Mouse (Mus musculus) embryonic facial prominence, embryonic 15.5 days (tissue): ENCODE results near the gene Sass6. TPM values are rescaled to one million over a fixed set of nuclear protein-coding genes. Genes with fewer than 3 reads are reported as not detected.

Experiments used
- ATAC-seq: fragments of 200-750 bp; cut with Nextera tagmentation; 2 replicates; pipeline ENCODE4 v1.8.0; 2017; ENCODE audit warnings: low read depth, moderate TSS enrichment; ENCODE audit not compliant: insufficient number of reproducible peaks, low FRiP score, low TSS enrichment
- H3K27ac ChIP-seq: fragments of 300-500 bp; sonication (generic); replicated peaks from 2 replicates; pipeline ENCODE4 v1.5.1; 2015; ENCODE audit warnings: mild to moderate bottlenecking, inconsistent platforms
- H3K27me3 ChIP-seq: fragments of 300-500 bp; sonication (generic); 2 replicates; pipeline ENCODE4 v1.6.1; 2015; ENCODE audit warnings: inconsistent platforms
- H3K36me3 ChIP-seq: fragments of 300-500 bp; sonication (generic); 2 replicates; pipeline ENCODE4 v1.6.1; 2015; ENCODE audit warnings: mild to moderate bottlenecking, inconsistent platforms
- H3K4me1 ChIP-seq: fragments of 300-500 bp; sonication (generic); 2 replicates; pipeline ENCODE4 v1.6.1; 2015; ENCODE audit warnings: inconsistent platforms
- H3K4me2 ChIP-seq: fragments of 300-500 bp; sonication (generic); replicated peaks from 2 replicates; pipeline ENCODE4 v1.6.1; 2015; ENCODE audit warnings: mild to moderate bottlenecking, inconsistent platforms
- H3K4me3 ChIP-seq: fragments of 300-500 bp; sonication (generic); replicated peaks from 2 replicates; pipeline ENCODE4 v1.5.1; 2015; ENCODE audit warnings: mild to moderate bottlenecking, inconsistent platforms
- H3K9ac ChIP-seq: fragments of 300-500 bp; sonication (generic); 2 replicates; pipeline ENCODE4 v1.6.1; 2015; ENCODE audit warnings: inconsistent platforms
- H3K9me3 ChIP-seq: fragments of 300-500 bp; sonication (generic); replicated peaks from 2 replicates; pipeline ENCODE4 v1.6.1; 2016; ENCODE audit warnings: inconsistent platforms
- WGBS: fragments of 180-500 bp; shearing (Covaris S2); methylation state at CpG from one replicate; pipeline ENCODE4 v1.1.7; 2015; 5-methylcytosine and 5-hydroxymethylcytosine counted together
- polyA plus RNA-seq: library from polyadenylated mRNA; unstranded; fragments of >200 nt; fragmentation: Nextera tagmentation; extraction: Ambion mirVana; gene quantifications from 2 replicates; pipeline ENCODE4 v1.2.1, GENCODE M21; 2015

Sass6 gene
- polyA plus RNA-seq, 1 experiment from 2014 or later: 20.1 TPM

- Histone ChIP-seq H3K9me3 (no peaks in the 10 kb centered on the region), H3K4me3 (no peak overlapping the region), H3K36me3 (no peaks in the 10 kb centered on the region), H3K27me3 (no peaks in the 10 kb centered on the region), H3K4me1 (0 out of 2 replicates have a peak, but pooled peaks cover 5% of the 10 kb centered on the region), H3K27ac (no peak overlapping the region), H3K9ac (no peak overlapping the region), H3K4me2 (no peak overlapping the region)
- no peak for ATAC-seq
- WGBS: 88% methylated on average over 2 of the region's 2 CpGs
These were observed 4.9 kb downstream of the Sass6 start for GRCm38 (mm10) chr3:116599705-116600104.

GRCm38 (mm10) chr3:116601005-116601404, 6.2 kb downstream of the Sass6 start:
- H3K4me3 ChIP-seq: no peak overlapping the region
- H3K4me1 ChIP-seq: 0 out of 2 replicates have a peak, but pooled peaks cover under 1% of the 10 kb centered on the region
- no peak for ATAC-seq
- WGBS: 85% methylated on average over 5 of the region's 5 CpGs
- no peak overlapping the region for H3K4me2 ChIP-seq
- no peaks in the 10 kb centered on the region for H3K9me3 ChIP-seq
- H3K27me3 ChIP-seq: no peaks in the 10 kb centered on the region
- H3K36me3 ChIP-seq: no peaks in the 10 kb centered on the region
- H3K9ac ChIP-seq: no peak overlapping the region
- H3K27ac ChIP-seq: no peak overlapping the region

- no peak overlapping the region for H3K4me2 ChIP-seq
- 88% methylated on average over 5 of the region's 5 CpGs for WGBS
- ATAC-seq: no peak
- H3K27ac ChIP-seq: no peak overlapping the region
- no peak overlapping the region for H3K9ac ChIP-seq
- H3K36me3 ChIP-seq: no peaks in the 10 kb centered on the region
- no peaks in the 10 kb centered on the region for H3K9me3 ChIP-seq
- H3K4me3 ChIP-seq: no peak overlapping the region
- H3K4me1 ChIP-seq: no peaks in the 10 kb centered on the region
- no peaks in the 10 kb centered on the region for H3K27me3 ChIP-seq
These were observed 7.0 kb downstream of the Sass6 start for GRCm38 (mm10) chr3:116601781-116602180.

GRCm38 (mm10) chr3:116604570-116604969, 9.8 kb downstream of the Sass6 start:
- H3K27ac ChIP-seq: no peak overlapping the region
- H3K4me3 ChIP-seq: no peak overlapping the region
- no peaks in the 10 kb centered on the region for H3K27me3 ChIP-seq
- no peak overlapping the region for H3K9ac ChIP-seq
- no peak for ATAC-seq
- H3K36me3 ChIP-seq: peaks cover 12% of the 10 kb centered on the region; the same call in 1 of the 2 replicates
- H3K4me1 ChIP-seq: no peaks in the 10 kb centered on the region
- WGBS: 49% methylated on average over 9 of the region's 9 CpGs
- H3K9me3 ChIP-seq: no peaks in the 10 kb centered on the region
- no peak overlapping the region for H3K4me2 ChIP-seq

GRCm38 (mm10) chr3:116614295-116614892, 19.6 kb downstream of the Sass6 start, which contains the start of gene Trmt13:
TSS of gene Trmt13 (minus strand) at chr3:116614587.
- Histone ChIP-seq H3K4me3 (no peak within 1 kb of the TSS), H3K9ac (no peak within 1 kb of the TSS), H3K36me3 (peaks cover 50% of the 10 kb centered on the region), H3K27ac (no peak within 1 kb of the TSS; the same call in 1 of the 2 replicates), H3K4me1 (no peaks in the 10 kb centered on the region), H3K4me2 (no peak within 1 kb of the TSS), H3K9me3 (no peaks in the 10 kb centered on the region), H3K27me3 (no peaks in the 10 kb centered on the region)
- 76% methylated on average over 10 of the region's 10 CpGs for WGBS
- peak; percentile 63; the same call in 1 of the 2 replicates for ATAC-seq

- Histone ChIP-seq H3K9me3 (no peaks in the 10 kb centered on the region), H3K27ac (no peak overlapping the region), H3K4me3 (no peak overlapping the region), H3K4me2 (no peak overlapping the region), H3K27me3 (no peaks in the 10 kb centered on the region), H3K9ac (no peak overlapping the region), H3K4me1 (no peaks in the 10 kb centered on the region), H3K36me3 (peaks cover 44% of the 10 kb centered on the region)
- ATAC-seq: no peak
- 88% methylated on average over 8 of the region's 8 CpGs for WGBS
These were observed 20.7 kb downstream of the Sass6 start for GRCm38 (mm10) chr3:116615318-116616068.

- 88% methylated on average over 6 of the region's 6 CpGs for WGBS
- ATAC-seq: no peak
These were observed 24.1 kb downstream of the Sass6 start for GRCm38 (mm10) chr3:116618855-116619254.

GRCm38 (mm10) chr3:116620636-116621370, 26.0 kb downstream of the Sass6 start:
- ATAC-seq: no peak
- no peak overlapping the region for H3K4me2 ChIP-seq
- no peak overlapping the region for H3K4me3 ChIP-seq
- H3K4me1 ChIP-seq: no peaks in the 10 kb centered on the region
- peaks cover 22% of the 10 kb centered on the region for H3K36me3 ChIP-seq
- no peak overlapping the region for H3K9ac ChIP-seq
- WGBS: 86% methylated on average over 7 of the region's 7 CpGs
- H3K27ac ChIP-seq: no peak overlapping the region
- H3K27me3 ChIP-seq: no peaks in the 10 kb centered on the region
- H3K9me3 ChIP-seq: no peaks in the 10 kb centered on the region

More at GRCm38 (mm10) chr3:116618855-116619254, 24.1 kb downstream of the Sass6 start:
- Histone ChIP-seq H3K9ac (no peak overlapping the region), H3K4me3 (no peak overlapping the region), H3K36me3 (peaks cover 40% of the 10 kb centered on the region), H3K27me3 (no peaks in the 10 kb centered on the region), H3K27ac (no peak overlapping the region), H3K9me3 (no peaks in the 10 kb centered on the region), H3K4me2 (no peak overlapping the region), H3K4me1 (no peaks in the 10 kb centered on the region)

GRCm38 (mm10) chr3:116622641-116623040, 27.9 kb downstream of the Sass6 start:
- ATAC-seq: no peak
- Histone ChIP-seq H3K4me3 (no peak overlapping the region), H3K4me1 (no peaks in the 10 kb centered on the region), H3K27ac (no peak overlapping the region), H3K27me3 (no peaks in the 10 kb centered on the region), H3K9ac (no peak overlapping the region), H3K4me2 (no peak overlapping the region), H3K9me3 (no peaks in the 10 kb centered on the region), H3K36me3 (peaks cover 15% of the 10 kb centered on the region; the same call in 1 of the 2 replicates)
- WGBS: 92% methylated on average over 7 of the region's 7 CpGs

- Histone ChIP-seq H3K4me1 (no peaks in the 10 kb centered on the region), H3K27ac (no peak overlapping the region), H3K4me2 (no peak overlapping the region), H3K9me3 (no peaks in the 10 kb centered on the region), H3K9ac (no peak overlapping the region), H3K27me3 (no peaks in the 10 kb centered on the region), H3K36me3 (peaks cover 48% of the 10 kb centered on the region), H3K4me3 (no peak overlapping the region)
- 67% methylated on average over 1 of the region's 1 CpGs for WGBS
- ATAC-seq: no peak
These were observed 36.7 kb downstream of the Sass6 start for GRCm38 (mm10) chr3:116631459-116631858.

- H3K9me3 ChIP-seq: no peaks in the 10 kb centered on the region
- H3K27me3 ChIP-seq: no peaks in the 10 kb centered on the region
- H3K36me3 ChIP-seq: peaks cover 62% of the 10 kb centered on the region
- no peak overlapping the region for H3K9ac ChIP-seq
- H3K4me2 ChIP-seq: no peak overlapping the region
- no peaks in the 10 kb centered on the region for H3K4me1 ChIP-seq
- ATAC-seq: no peak
- H3K4me3 ChIP-seq: no peak overlapping the region
- H3K27ac ChIP-seq: no peak overlapping the region
- WGBS: 77% methylated on average over 3 of the region's 3 CpGs
These were observed 38.2 kb downstream of the Sass6 start for GRCm38 (mm10) chr3:116632971-116633370.
